Mouse (Mus musculus) lung, postnatal 0 days (tissue): ENCODE measurements around the gene Efcab9.

Experiments used
- CTCF ChIP-seq: IDR thresholded peaks from 2 replicates; pipeline ENCODE4 v1.5.1; 2016; ENCODE audit warnings: antibody characterized with exemption, mild to moderate bottlenecking
- EP300 ChIP-seq: IDR thresholded peaks from 2 replicates; pipeline ENCODE4 v1.6.1; 2016; ENCODE audit warnings: antibody characterized with exemption, mild to moderate bottlenecking, control low read depth

- TF ChIP-seq CTCF (no peak), EP300 (no peak)
Measured at GRCm38 (mm10) chr11:32481525-32481924, 50.4 kb downstream of the Efcab9 start.
